Mouse (Mus musculus) fat pad, adult 2 months (tissue): ENCODE data around the gene Fam178b.

ENCODE experiments used
- DNase-seq: peaks from one replicate; pipeline ENCODE4 v3.0.0-alpha.2; 2011; ENCODE audit warnings: low read depth, low spot score; ENCODE audit errors: extremely low read depth

Fam178b gene

DNA sequence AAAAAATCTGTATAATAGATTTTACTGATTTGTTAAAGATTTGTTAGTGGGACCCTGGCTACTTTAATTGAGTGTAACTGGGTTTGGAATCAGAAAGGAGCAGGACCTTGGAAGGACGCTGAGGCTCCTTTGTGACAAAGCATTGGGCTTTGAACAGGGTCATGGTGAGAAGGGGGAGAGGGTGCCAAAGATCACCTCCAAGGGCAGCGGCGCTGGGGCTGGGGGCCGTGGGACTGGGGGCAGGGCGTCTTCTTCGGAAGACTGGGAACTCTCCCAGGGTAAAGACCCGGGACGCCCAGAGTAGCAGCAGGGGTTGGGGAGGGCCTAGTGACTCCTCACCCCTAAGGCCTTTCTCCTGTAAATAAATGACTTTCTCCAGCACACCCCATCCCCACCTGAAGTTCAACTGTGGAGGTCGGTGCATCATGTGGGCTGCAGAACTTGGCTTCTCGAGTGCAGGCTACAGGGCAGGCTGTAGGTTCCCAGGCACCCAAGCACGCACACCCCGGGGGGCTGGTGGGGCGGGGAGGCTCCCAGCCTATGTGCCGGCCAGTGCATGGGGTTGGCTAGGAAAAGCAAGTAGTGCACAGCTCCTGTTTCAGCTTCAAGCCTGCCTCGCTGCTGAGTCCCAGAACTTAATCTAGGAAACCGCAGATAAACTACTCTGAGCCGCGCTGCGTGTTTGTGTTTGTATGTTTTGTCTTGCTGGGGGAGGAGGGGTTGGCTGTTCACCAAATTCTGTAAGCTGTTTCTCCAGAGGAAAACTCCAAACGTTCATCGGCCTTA lies 115.0 kb downstream of the Fam178b start:
- no peak for DNase-seq

DNA sequence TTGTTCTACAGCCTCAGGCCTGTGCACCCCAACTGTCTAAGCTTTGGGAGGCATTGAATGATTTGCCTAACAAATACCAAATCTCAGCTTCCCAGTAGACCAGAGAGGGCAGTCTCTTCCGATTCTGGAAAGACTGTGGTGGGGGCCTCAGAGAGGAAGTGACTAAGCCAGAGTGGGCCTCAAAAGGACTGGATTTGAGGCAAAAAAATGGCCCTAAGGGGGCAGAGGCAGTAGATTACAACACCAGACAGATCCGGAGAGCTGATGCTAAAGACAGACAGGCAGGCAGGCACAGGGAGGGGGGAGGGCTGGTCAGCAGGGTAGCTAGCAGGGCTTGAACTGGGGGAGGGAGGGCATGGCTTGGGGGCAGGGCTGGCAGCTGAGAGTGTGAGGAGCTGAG lies 116.6 kb downstream of the Fam178b start:
- DNase-seq: no peak

DNA sequence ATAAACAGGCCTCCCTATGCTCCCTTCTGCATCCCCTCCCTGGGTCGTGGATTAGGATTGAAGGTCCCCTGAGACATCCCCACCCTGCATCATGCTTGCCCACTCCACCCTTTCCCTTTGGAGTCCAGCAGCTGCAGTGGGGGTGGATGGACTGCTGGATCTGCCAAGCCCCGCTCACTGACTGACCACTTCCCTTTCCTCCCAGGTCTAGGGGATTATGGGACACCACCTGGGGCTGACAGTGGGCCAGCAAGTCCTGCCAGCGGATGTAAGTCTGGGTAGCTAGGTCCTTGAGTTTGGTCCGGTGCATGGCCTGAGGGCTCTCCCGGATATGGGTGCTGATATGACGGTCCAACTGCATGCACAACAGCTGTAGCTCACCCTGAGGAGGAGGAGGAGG lies 118.9 kb downstream of the Fam178b start:
- DNase-seq: no peak

DNA sequence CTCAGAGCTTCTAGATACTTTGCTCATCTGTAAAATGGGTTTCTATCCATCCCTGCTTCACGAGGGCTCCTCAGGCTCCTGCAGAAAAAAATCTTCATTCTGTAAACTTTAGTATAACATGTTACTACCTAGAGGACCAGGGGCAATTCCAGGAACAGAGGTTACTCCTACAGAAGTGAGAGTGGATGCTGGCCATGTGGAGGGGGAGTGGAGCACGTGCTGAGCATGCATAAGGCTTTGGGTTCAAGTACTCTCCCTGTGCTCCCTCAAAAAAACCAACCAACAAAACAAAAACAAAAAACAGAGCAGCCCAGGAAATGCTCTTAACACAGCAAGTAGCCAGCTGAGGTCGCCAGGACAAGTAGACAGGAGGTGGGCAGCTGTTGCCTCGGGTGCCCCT lies 119.4 kb downstream of the Fam178b start:
- DNase-seq: no peak

DNA sequence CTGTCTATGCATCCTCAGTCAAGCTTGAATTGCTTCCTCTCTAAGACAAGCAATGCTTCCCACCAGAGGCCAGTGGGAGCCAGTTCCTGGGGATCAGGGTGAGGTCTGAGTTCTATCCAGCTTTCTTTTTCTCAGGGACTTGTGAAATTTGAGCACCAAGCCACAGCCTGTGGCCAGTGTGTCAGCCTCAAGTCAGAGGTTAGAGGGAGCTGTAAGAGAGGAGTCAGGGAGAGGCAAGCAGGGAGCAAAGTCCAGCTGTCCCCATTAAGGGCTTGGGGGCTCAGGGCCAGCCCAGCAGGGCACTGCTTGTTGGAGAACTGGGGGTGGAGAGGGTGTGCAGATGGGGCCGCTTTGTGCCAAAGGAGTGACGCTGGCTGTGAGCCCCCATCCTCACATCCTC lies 119.8 kb downstream of the Fam178b start:
- DNase-seq: no peak

DNA sequence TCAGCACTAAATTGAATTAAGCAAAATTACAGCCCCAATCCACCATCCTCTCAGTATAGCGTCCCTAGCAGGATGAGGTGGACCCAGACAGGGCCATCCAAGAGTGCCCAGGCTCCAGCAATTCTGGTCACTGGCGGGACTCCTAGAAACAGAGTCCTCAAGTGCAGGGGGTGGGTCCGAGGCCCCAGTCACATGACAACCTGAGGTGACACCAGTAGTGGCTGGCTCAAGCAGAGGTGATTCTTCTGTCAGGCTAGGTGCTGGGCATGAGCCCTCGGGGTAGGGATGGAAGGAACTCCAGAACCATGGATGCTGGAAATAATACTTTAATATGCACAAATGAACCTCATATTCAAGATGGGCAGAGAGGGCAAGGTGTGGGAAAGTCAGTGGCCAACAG lies 120.6 kb downstream of the Fam178b start:
- no peak for DNase-seq

DNA sequence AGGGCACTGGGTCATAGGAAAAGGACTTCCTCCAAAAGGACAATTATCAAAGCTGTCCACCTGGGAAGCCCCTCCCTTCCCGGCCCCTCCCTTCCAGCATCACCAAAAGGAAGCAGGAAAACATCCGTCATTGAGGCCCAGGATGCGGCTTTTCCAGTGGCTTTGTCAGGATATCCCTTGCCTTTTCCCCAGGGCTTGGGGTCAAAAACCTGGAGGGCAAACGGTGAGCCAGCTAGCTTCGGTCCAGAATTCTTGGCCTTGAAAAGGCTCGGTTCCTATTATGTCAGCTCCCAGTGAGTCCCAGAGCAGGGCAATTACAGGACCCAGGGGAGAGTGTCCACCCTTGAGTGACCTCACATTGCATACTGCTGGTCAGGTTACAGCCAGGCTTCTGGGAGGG lies 122.1 kb downstream of the Fam178b start:
- DNase-seq: no peak

DNA sequence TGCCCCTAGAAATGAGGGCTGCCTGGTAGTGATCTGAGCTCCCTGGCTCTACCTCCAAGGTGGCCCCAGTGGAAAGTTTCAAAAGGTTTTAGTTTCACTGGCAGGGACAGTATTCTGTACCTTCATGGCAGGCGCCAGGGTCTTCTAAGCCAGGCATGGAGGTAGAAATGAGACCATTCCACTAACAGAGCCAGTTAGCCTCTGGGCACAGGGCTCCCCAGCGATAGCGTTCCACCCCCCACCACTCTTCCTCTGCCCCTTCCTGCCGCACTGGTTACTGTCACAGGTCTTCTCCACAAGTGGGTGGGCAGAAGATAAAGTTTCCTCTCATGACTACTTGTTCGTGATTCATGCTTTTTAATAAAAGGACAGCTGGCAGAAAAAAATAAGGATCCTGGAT lies 123.1 kb downstream of the Fam178b start:
- DNase-seq: no peak

DNA sequence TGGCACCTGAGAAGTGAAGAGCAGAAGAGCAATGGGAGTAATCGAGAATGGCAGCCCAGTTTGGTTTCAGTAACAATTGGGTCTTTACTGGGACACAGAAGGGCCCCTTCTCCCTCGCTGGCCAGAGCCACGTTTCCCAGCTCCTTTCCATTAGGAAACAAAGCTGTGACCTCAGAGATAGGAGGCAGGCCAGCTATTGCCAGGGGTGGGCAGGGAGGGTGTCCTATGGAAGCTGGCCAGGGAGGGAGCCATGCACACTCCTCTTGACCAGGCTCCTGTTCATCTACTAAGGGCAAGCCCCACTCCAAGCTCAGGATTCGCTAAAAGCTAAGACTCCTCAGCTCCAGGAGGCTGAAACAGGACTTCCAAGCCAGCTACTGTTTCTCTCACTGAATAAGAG lies 123.7 kb downstream of the Fam178b start:
- no peak for DNase-seq

DNA sequence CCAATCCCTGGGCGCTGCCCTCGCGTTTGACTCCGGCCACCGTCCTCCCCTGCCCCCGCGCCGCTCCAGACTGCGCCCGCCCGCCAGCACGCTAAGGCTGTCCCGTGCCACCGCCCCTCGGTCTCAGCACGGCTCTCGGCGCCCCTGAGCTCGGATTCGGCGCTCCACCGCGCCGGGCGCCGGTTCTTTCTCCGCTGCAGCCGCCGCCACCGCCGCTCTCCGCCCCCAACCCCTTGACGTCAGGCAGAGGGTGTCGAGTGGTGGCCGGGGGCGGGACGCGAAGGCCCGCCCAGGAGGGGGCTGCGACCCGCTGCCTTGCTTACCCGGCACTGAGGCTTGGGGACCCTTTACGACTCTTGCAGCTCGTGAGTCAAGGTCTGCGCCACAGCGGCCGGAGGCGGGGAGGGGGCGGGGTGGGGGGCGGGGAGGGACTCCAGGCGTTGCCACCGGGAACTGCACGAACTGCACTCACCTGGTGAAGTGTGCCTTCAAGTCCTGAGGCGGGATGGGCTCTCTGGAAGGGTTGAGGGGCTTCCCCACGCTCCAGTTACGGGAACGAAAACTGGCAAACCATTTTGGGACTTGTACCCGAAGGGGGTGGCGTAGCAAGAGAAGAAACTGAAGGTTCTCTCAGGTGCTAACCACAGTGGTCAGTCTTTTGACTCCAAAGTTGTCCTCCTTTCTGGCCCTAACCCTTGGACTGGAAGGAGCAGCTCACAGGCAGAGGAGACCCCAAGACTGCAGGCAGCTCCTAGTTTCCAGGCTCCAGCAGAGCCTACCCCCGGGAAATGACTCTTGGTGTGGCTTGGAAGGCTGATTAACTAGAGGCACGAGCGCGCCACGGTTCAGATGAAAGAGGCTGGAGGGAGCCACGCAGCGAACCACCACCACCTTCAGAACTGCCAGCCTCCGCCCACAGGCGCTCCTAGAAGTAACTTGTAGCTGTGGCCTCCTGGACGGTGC lies 124.7 kb downstream of the Fam178b start, which contains the start of gene Sema4c:
Gene Sema4c (minus strand): TSS at position 319 of the 963 bp plus-strand sequence.
- no peak for DNase-seq

DNA sequence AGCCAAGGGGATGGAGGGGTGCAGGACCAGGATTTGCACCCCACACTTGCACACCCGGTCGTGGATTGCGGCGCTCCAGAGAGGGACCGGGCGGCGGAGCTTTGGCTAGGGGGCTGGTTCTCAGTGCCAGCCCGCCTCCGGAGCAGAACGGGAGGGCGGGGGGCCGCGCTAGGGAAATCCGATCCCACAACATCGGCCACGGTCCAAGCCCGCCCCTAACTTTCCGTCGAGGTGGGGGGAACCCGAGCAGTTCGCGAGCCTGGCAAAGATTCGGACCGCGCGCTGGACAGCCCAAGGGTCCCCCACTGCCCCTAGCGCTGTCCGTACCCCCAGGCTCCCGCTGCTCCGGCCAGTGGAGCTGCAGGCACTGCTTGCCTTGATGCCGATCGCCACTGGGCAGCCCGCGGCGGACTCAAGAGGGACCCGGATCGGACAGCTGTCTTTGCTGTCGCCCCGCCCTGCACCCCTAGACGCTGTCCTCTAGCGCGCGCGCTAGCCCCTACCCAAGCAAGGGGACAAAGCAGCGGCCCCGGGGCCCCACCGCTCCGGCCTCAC lies 125.4 kb downstream of the Fam178b start:
- no peak for DNase-seq

DNA sequence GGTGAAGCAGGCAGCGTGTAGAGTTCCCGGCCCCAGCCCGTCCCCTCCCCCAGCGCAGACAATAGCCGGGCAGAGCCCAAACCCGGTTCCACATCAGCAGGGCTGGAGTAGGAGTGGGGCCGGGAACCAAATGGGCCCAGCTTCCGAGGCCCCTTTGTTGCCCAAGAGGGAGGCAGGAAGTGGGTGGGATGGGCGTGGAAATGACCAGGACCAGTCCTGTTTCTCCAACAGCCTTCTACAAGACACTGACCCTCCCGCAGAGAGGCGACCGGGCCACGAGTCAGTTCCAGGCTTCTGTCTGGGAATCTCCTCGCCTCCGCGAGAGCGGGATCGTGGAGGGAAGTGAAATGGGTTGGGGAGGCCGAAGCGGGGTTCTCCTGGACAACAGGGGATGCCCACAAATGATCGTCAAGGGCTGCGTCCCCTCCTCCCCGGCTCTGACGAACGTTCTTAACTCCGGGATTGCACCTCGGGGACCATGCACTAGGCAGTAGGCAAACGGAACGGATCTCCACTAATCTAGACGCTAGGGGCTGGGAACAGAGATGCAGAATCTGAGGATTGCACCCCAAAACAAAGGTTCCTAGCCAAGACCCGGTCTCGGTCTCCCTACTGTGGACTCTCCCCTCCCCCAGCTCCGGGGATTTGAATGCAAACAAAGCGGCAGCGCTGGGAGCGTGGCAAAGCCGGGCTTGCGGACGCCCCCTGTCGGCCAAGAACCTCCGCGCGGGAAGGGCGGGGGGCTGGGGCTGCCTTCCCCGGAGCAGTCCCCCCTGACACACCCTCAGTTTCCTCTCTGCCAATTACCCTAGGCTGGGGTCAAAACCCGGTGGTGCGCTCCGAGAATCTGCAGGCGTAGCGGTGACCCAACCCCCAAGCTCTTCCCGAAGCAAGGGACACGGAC lies 126.2 kb downstream of the Fam178b start:
- DNase-seq: no peak

DNA sequence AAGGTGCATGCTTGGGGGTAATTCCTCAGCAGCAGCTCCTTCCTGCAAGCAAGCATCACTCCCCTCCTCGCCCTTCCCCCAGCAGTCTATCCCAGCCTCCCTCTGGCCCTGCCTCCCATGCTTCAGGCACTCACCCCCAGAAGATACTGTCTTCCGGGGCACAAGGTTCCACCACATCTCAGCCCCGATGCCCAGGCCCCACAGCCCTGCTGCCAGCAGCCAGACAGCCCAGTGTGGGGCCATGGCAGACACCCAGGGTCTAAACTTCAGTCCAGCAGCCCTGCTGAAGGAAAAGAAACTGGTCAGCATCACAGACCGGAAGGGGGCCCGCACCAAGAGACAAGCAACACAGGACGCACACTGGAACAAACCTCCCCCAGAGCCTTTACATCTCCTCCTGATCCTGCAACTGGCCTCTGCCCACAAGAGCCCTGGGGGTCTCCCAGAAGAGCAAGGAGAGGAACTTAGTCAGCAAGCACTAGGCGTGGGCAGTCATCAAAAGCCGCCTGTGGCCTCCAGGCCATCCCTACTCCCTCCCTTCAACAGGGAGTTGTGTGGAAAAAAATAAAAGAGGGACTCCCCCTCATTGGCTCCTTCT lies 127.1 kb downstream of the Fam178b start:
- no peak for DNase-seq

DNA sequence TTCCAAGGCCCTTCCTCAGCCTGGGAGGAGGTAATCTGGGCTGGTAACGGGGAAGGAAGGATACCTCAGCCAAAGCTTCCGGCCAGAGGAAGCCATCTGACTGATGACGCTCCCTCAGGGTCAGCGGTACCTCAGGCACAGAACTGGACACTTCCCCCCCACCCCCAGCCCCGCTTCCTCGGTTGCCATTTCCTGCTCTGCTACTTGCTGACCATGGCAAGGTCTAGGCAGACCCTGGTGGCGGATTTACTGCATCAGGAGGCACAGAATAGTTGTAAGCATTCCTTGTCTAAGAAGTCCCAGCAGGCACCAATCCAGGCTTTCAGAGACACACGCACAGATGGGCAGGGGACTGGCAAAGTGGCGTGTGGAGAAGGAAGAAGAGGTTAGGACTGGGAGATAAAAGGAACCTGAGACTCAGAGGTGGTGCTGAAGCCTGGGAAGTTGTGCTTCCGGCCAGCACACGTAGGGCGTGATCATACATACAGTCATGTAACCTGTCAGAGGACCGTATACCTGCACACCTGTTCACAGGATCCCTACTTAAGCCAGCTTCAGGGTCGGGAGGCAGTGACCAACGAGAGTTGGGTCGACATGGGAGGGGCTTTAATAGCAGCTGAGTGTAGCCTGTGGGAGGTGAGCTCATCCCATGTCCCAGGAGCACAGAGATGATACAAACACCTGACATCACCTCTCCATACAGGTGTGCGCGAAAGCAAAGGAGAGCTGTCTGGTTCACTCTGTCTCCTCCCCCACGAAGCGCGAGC lies 128.2 kb downstream of the Fam178b start:
- no peak for DNase-seq

DNA sequence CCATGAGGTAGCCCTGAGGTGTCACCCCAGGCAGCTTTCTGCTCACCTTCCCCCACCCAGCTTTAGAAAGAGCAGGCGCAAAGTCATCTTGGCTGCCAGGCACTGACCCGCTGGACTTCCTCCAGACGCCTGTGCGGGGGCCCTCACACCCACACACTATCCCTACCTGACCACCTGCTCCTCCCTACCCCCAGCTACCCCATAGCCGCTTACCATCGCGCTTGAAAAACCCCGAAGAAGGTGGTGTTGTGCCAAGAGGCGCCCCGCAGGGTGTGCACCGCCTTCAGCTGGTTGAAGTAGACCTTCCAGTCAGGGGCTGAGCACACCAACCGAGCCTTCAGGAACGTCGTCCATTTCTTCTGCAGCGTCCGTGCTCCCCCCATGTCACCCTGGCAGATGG lies 130.5 kb downstream of the Fam178b start:
- no peak for DNase-seq

DNA sequence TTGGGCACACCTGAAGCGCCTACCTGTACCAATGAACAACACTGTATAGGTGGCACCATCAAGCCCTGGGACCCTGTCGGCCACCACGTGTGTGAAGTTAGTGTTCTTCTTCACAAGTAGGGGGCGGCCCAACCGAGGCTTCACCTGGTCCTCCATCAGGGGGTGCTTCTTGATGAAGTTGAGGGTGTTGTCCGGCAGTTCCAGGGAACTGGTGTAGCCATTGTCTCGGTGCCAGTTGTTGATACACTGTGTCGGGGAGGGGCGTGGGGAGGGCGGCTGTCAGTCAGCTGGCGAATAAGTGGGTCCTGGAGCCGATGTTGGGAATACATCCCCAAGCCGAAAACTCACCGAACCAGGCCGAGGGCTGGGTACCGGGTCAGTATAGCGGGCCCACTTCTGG lies 131.1 kb downstream of the Fam178b start:
- no peak for DNase-seq

DNA sequence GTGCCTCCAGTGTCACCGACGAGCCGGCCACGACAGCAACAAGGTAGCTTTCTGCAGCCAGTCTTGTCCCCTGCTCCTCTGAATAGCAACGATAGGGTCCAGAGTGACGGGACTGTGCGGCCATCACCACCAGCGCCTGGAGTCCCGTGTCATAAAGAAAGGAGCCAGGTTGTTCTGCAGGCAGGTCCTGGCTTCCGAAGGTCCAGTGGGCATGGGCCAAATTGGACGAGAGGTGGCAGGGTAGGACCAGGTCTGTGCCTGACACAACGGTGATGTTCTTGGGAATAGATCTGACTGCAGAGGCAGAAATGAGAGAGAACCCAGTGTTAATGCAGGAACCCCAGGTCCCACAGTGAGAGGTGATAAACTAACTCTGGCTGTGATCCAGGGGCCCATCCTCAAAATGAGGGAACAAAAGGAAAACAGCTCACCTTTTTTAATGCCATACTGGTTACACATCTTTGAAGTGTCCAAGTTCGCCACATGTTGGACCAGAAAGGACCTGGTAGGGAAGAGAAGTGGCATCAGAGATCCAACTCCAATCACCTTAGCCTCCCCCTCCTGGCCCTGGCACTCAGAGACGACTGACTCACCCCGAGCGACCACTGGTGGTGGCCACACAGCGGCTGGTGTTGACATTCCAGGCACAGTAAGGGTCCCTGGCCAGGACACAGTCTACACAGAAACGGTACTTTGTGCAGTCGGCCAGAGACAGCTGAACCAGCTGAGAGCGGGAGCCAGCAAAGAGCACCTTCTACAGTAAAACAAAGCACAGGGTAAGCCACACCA lies 132.7 kb downstream of the Fam178b start:
- no peak for DNase-seq

DNA sequence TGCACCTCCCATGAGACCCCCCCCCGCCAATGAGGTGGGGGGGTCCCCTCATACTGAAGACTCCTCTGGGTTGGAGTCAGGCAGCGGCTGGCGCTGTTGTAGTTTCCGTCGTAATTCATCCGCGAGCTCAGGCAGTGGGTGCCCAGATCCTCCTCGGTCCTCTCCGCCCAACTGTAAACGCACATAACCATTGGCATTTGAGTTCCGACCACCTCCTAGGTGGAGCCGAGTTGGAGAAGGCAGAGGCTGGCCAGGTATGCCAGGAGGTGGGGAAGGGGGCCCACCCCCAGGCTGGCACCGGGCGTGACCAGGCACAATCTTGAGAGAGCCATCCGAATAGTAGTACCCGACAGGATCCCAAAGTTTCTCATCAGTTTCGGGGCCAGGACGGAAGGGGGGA lies 133.5 kb downstream of the Fam178b start:
- no peak for DNase-seq

DNA sequence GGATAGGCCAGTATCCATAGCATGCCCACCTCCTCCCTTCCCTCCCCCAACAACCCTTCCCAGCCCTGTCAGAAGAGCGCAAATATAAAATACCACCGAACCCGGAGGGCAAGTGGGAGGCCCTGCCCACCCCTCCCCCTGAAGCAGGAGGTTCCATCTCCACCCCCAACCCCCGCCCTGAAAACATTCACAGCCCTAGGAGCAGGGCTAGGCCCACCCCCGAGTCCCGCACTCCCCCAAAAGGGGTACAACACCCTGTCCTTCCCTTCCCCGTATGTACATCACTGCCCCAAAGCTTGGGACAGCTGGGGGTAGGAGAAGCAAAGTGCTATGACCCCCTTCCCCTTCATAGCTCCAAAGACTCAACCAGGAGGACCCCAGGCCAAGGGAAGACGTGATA lies 134.2 kb downstream of the Fam178b start:
- DNase-seq: no peak
